Mouse (Mus musculus) small intestine, adult 10 weeks (tissue): ENCODE measurements around the gene Six2. TPM values are rescaled to one million over a fixed set of nuclear protein-coding genes. Genes with fewer than 3 reads are reported as not detected.

Experiments used
- polyA plus RNA-seq: library from polyadenylated mRNA; stranded (reverse); fragments of 350-450 nt; fragmentation: Illumina TruSeq; extraction: RNeasy Lipid Tissue Mini Kit (QIAGEN cat#74804); gene quantifications from one replicate; pipeline ENCODE4 v1.2.3, GENCODE M21; 2014; ENCODE audit warnings: low replicate concordance

The Six2 gene
- polyA plus RNA-seq = not detected

DNA sequence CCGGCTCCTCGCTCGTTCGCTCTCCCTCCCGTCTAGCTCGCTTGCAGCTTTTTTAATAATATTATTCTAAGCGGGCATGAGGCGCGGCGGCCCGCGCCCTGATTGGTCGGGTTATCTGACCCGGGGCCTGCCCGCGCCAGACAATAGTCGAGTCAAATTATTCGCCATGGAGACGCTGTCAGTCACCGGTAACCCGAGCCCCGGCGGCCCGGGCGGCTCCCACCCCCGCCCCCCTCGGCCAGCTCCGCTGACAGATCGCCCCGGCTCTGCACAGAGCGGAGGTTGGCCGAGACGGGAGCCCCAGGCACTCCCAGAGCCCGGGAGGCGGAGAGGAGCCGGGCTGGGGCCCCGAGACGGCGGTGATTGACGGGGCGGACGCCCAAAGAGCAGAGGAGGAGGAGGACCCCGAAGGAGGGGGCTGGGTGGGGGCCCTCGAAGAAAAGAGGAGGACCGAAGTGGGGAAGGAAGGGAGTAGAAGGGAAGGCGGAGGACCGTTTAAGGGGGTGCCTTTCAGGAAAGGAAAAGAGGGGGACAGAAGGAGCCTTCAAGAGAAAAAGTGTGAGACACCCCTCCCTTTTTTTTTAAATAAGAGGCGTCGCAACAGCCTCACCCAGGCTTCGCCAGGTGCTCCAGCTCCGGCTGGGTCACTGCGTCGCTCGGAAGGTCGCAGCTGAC, at the start of gene Six2:
TSS of gene Six2 (minus strand) at position 39 of the 675 bp plus-strand sequence.

Other genes starting within 250 kb of the Six2 start
- gene Six3, start 74.7 kb downstream of the Six2 start, polyA plus RNA-seq = not detected